Mouse (Mus musculus) testis, postnatal 14 days (tissue): ENCODE measurements around the gene Hist1h2bh.

Experiments
- DNase-seq: peaks from one replicate; pipeline ENCODE4 v3.0.0; 2021; ENCODE audit warnings: low spot score

The Hist1h2bh gene

GRCm38 (mm10) chr13:23505662-23506345, 37.4 kb downstream of the Hist1h2bh start:
- DNase-seq = no peak

DNA sequence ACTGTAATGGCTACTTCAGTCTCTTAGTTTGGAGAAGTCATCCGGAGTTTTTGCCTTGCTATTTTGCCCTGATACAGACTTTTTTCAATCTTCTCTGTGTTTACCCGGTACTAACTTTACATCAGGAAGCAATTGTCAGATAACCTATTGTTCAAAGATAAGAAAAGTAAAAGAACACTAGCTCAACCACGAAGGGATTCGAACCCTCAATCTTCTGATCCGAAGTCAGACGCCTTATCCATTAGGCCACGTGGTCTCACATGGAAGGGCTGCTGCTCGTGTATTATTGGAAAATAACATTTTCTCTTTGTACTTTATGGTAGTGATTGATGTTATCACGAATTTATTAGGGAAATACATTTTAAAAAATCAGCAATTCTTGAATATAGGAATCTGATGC, 39.4 kb downstream of the Hist1h2bh start:
- DNase-seq = no peak

- no peak for DNase-seq
Measured at GRCm38 (mm10) chr13:23502916-23503315, 40.3 kb downstream of the Hist1h2bh start.

GRCm38 (mm10) chr13:23502031-23502567, 41.1 kb downstream of the Hist1h2bh start:
- no peak for DNase-seq

GRCm38 (mm10) chr13:23501511-23501910, 41.7 kb downstream of the Hist1h2bh start:
- no peak for DNase-seq

DNA sequence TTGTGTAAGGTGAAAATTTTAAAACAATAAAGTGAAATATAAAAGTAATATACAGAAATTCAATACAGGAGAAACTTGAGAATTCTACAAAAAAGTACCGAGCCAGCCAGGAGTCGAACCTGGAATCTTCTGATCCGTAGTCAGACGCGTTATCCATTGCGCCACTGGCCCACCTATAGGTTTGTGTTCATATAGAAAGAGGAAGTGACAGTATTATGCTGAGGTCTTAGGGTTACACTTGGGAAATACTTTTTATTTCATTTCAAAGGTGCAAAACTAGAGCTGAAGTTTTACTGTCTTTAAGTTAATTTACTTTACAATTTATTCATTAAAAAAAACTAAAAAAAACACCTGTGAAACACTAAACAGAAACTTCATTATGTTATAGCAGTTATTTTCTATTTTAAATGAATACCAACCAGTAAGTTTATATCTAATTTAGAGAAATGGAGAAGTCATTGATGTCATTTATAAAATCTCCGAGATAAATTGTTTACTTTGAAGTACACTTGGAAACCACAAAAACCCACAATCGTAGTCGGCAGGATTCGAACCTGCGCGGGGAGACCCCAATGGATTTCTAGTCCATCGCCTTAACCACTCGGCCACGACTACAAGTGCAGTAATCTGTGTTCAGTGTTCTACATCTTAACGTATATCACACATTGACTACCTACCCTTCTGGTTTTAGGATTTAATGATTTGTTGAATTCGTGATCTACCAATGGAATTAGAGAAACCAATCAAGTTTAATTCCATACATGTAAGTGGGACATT, 42.6 kb downstream of the Hist1h2bh start:
- peak; percentile 69 for DNase-seq

DNA sequence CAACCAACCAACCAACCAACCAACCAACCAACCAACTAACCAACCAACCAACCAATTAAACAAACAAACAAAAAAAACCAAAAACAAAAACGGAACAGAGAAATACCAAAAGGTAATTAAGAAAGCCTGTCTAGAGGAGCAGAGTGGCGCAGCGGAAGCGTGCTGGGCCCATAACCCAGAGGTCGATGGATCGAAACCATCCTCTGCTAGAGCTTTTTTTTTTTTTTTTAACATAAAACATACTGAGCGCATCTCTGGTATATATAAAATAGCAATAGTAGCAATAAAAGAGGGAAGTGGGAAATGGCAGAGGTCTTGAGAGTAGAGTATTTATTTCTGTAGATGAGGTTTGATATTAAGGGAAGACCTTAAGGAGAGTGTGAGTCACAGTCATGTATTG, 43.2 kb downstream of the Hist1h2bh start:
- no peak for DNase-seq

- no peak for DNase-seq
Measured at GRCm38 (mm10) chr13:23498653-23499052, 44.5 kb downstream of the Hist1h2bh start.

DNA sequence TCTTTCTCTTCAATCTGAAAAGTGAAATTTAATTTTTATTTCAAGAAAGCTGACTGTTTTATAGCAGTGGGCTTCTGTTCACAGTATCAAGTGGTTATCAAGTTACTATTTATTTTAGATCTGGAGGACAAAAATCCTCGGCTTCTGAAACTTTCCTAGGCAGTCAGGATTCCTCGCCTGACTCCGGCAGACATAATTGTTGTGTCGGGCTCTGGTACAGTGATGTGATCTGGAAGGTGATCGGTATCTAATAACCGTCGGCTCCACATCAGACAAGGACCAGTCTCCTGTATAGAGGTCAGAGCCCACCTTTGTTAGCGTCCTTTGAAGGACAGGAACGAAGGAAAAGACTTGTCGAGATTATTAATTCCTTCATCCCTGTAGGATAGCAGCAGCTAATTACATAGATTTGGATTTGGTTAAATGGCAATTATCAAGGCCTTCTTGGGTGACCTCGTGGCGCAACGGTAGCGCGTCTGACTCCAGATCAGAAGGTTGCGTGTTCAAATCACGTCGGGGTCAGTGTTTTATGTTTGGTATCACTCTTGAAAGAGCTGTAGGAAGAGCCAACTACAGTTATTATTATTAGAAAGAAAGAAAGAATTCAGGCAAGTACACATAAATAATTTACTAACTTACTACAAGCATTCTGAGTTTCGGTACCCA, 45.4 kb downstream of the Hist1h2bh start:
- no peak for DNase-seq

DNA sequence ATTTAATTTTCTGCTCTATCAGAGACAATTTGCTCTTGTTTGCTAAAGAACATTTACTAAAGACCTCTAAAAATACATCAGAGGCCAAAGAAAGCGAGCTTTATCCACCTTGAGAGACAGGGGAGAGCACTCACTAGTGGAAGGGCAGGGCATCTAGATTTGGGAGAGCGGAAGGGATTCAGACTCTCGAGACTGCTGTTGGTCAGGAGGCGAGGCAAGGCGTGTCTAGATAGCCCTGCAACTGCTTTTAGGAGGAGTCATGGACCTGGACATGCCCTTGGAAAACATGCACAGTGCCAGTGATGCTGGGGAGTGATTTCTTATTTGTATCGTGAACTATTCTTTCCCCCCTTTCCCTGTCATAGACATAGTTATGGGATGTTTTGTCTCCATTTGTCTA, 47.7 kb downstream of the Hist1h2bh start:
- peak; percentile 20 for DNase-seq

DNA sequence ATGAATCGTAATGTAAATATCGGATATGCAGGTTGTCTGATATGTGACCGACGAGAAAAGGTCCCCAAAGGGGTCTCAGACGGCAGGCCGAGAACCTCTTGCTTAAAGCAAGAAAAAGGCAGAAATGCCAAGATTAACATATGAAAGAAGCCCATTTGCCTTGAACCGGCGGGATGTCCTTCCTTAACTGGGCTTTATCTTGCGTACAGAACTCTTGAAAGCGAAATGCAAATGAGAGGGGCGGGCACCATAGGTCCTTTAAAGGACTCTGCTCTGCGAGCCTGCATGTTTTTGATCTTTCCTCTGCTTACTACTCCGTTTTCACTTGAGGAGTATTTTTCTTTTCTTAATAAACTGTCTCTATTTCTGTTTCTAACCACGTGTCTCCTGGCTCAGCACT, 51.2 kb downstream of the Hist1h2bh start:
- no peak for DNase-seq
